Mouse (Mus musculus): ENCODE measurements at regions not wholly inside any gene's neighbourhood (a gene's known extent, or its start where the extent isn't known, plus 50 kb on each side); places are given as distances from the start of the nearest gene placed in this dataset.

DNA sequence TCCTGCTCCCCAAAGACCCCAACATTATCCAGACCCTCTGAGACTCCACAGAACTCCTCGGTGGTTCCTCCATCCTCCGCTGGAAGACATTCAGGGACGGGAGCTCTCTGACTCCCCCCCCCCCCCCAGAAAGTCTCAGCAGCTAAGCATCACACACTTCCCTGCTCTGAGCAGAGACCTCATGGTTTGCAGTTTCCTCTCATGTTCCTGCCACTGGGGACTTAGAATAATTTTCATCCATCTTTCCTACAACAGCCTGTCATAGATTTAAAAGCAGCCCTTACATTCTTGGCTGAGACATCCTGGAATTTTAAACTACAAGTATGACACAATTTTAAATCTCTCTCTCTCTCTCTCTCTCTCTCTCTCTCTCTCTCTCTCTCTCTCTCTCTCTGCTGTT, 69.2 kb downstream of the Gpr65 start:
- no peak for DNase-seq (ENCODE audit: low spot score)

DNA sequence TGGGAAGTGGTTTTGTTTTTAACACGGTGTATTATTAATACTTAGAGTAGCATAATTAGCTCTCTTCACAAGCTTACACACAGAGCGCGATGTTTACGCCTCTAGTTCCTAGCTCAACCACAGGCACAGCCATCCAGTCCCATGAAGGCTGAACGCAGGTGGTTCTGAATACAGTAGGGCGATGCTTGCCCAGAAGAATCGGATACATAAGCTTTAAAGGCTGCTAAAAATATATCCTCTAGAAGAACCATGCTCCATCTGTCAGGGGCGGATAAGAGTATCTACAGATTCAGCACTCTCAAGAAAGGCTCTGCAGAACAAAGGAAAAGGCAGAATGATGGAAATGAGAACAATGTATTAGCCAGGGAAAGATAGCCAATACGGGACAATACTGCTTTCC, 71.1 kb downstream of the Gpr65 start:
- DNase-seq (ENCODE audit: low spot score), result no peak

DNA sequence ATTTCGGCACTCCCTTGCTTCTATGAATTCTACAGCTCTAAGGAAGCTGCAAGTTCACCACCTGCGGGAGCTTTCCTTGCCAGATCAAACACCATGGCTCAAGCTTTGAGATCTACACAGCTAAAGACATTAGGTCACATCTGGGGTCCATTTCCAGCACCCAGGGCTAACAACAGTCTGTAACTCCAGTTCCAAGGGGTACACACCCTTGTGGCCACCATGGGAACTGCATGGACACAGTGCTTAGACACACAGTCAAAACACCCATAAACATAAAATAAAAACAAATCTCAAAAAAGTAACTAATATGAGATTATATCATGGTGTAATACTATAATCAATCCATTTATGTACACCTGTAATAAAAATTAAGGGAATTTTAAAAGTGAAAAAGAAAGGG, 73.7 kb downstream of the Gpr65 start:
- DNase-seq (ENCODE audit: low spot score), result no peak

DNA sequence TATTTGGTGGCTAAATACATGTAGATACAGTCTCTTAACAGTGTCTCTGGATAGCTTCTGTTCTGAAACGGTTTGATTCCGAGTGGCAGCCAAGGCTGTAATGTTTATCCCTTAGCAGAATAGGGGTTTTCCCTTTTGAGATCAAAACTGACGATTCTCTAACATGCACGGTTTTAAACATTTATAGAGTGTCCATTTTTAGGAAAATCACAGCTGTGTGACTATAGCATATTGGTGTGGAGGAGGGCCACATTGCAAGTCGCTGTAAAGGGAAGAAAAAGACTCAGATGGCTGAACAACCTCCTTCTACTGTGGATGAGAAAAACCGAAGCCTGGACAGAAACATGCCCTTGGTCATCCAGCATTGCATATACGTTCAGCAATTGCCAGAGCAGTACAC, 75.2 kb downstream of the Gpr65 start:
- no peak for DNase-seq (ENCODE audit: low spot score)

DNA sequence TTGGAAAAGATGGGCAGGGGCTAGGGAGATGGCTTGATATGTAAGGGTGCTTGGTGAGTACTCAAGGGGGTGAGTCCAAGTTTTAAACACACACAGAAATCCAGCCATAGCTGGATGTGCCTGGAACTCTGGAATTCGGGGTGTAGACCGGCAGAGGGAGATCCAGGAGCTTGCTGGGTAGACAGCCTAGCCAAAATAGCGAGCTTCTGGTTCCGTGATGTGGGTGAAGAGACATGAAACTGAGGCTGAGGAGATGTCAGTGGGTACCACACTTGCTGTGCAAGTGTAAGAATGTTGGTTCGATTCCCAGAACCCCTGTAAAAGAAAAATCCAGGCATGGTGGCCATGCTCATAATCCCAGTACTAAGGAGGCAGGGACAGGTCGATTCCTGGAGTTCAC, 78.6 kb downstream of the Gpr65 start:
- DNase-seq (ENCODE audit: low spot score), result no peak

DNA sequence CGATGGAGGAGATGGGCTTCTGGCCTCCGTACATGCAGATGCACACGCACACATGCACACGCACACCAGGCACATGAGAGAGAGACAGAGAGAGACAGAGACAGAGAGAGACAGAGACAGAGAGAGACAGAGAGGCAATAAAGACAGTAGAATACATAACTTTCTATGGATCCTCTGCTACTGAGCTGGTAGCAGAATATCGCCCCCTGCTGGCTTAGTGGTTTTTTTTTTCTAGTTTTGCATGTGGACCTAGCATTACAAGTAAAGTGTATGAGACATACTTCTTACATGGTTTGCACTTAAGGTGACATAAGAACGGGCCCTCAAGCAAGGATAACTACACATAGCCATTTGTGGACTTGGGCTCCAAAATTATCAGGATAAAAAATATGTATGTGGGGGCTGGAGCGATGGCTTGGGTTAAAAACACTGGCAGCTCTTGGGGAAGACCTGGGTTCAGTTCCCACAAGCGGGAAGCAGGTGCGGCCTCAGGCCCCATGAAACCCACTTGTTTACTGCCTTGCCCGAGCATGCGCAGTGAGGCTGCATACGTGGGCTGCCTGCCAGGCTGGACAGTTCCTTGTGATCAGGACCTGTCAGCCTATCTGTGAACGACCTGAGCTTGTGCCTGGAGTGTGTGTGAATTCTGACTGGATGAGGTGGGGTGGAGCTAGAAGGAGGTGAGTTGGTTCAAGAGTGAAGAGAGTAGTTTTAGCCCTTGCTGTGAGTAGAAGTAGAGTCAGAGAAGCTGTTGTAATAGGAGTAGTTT, 79.3 kb downstream of the Gpr65 start:
- peak; percentile 9 for DNase-seq (ENCODE audit: low spot score)

DNA sequence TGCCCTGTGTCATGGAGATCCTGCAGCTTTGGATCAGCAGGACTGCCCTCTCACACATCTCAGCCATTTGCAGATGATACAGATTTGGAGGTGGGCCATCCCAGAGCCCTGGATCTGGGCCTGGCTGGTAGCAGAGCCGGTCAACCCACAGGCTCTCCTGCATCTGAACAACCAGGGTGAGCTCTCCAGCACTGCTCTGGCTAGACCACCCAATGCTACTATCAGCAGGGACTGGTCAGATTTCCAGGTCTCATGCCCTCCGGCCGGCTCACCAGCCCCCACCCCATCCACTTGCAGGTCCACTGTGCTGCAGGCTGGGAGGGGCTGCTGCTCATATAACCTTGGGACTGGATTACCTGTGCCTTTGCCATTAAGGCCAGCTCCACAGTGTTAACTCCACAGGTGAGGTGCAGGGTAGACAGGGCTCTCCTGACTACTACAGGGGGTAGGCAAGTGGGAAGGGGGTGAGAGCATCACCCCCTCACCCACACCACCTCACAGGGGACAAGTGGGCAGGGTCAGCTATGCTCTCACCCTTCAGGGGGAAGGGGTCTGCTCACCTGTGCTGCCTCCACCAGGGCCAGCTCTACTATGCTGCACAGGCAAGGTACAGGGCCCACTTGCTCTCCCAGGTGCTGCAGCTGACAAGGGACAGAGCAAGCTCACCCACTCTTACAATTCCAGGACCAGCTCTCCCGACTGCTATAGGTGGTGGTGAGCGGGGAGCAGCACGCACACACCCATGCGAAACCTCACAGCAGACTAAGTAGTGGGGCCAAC, 81.6 kb downstream of the Gpr65 start:
- no peak for DNase-seq (ENCODE audit: low spot score)

DNA sequence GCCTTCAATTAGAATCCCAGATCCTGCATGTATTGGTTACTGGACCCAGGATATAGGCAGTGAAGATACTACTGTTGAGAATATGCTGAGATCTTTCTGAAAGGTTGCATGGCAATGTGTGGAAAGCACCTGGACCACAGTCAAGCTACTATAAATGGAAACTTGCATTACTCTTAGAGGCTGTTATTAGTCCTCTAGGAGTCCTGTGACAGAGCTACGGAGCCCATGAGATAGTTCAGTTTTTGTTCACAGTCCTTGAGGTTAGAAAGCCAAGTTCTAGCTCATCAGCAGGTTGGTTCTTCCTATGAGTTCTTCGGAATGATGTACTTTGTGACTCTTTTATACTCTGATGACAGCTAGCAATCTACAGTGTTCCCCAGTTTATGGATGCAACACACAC, 84.0 kb downstream of the Gpr65 start:
- no peak for DNase-seq (ENCODE audit: low spot score)

DNA sequence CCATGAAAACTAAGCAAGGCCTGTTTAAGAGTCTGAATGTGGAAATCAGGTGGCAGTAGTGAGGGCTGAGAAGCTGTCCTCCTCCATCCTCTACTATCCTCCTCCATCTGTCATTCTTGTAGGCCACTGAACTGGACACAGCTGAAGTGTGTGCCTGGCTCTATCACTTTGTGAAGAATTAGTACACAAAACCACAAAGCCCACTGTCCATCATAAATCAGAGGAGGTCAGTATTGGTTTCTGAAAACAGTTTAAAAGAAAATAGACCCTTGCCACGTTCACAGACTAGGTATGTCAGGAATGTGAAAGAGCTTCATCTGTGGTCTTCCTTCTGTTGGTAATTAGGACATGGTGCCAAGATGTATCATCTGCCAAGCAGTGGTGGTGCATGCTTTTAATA, 86.1 kb downstream of the Gpr65 start:
- no peak for DNase-seq (ENCODE audit: low spot score)

DNA sequence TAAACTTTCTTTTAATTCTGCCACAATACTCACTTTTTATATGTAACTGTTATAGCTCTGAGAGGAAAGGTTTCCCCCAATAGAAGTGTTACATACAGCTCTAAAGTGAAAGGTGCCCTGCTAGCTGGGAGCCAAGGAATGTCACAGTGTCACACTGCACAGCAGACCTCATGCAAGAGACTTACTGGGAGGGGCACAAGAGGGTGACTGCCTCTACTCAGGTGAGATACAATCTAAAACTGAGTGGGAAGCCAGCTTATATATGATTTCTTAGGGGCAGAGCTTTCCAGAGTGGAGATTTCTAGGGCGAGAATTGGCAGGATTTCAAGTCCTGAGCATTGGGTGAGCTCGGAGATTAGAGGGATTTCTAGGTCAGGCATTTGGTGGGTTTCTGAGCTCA, 99.1 kb downstream of the Gpr65 start:
- DNase-seq (ENCODE audit: low spot score), result no peak

DNA sequence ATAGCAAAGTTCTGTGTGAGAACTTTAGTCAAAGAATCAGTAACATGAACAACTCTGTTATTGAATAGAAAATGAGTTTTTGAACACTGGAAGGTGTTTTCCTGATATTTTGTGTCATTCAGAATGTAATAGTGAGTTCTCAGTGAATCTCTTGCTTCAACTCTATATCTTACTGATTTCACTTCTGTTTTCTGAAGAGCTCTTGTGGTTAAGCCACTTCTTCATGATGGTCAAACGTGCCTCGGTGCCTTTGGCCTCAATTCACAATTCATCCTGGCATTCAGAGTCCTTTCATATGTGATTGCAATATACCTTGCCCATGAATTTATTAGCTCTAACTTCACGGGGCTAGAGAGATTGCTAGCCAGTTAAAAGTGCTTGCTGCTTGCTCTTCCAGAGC, 102.3 kb downstream of the Gpr65 start:
- DNase-seq (ENCODE audit: low spot score), result no peak

DNA sequence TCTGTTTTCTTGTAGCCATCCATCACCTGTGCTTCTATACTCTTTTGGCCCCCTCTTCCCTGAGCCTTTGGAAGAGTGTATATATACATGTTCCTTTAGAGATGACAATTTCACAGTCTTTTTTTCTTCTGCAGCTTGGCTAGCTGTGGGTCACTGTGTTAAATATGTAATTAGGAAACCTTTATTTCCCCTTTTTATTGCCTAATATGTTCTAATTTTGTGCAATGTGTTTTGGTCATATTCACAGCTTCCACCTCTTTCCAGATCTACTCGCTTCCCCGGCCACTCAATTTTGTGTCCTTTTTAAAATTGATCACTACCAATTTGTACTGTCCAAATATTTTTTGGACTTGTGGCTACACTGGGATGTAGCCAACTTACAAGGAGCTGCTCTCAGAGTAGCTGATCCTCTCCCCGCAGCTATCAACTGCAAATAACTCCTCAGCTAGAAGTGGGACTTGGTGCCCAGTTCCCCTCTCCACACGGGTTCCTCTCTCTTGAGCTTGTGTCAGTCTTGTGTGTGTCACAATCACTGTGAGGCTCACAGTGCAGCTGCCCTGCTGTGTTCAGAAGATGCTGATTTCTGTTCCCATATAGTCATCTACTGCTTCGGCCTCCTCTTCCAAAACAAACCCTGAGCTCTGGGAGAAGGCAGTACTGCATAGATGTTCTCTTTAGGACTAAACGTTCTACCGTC, 106.9 kb downstream of the Gpr65 start:
- no peak for DNase-seq (ENCODE audit: low spot score)
